Comparison of ENCODE assay signal across 25 mouse cellular contexts in genomic region chr19:27120876-27121275, GRCm38 (mm10).
DNase-seq lines count a peak whose midpoint lies in the region; ATAC-seq lines count a peak whose summit lies in the region.
"Had no signal": no experiment of that assay in that cellular context is flagged by ENCODE, and none has a peak within 500 bp of the region (broad histone marks: within the 10 kb centered on the region; RNA-seq: fewer than 3 reads in every experiment).

No protein-coding gene starts in this region.

- no peak overlapping the region for H3K4me2 ChIP-seq in embryonic facial prominence, embryonic 14.5 days (ENCODE audit: low read depth, low read length)
- H3K4me2 ChIP-seq in midbrain, embryonic 16.5 days (ENCODE audit: low read length): no peak overlapping the region
- no peak overlapping the region for H3K4me2 ChIP-seq in midbrain, embryonic 11.5 days
- H3K4me2 ChIP-seq: embryonic facial prominence, embryonic 15.5 days; forebrain, embryonic 12.5 days; heart, embryonic 11.5 days; heart, embryonic 15.5 days; hindbrain, embryonic 14.5 days had no signal

- no peak overlapping the region for H3K9ac ChIP-seq in embryonic facial prominence, embryonic 14.5 days (ENCODE audit: low read depth, low read length)
- H3K9ac ChIP-seq in midbrain, embryonic 16.5 days (ENCODE audit: low read depth, low read length): no peak overlapping the region
- H3K9ac ChIP-seq in midbrain, embryonic 11.5 days (ENCODE audit: low read length): no peak overlapping the region
- H3K9ac ChIP-seq: embryonic facial prominence, embryonic 15.5 days; forebrain, embryonic 12.5 days; heart, embryonic 15.5 days; hindbrain, embryonic 14.5 days had no signal

- no peaks in the 10 kb centered on the region for H3K27me3 ChIP-seq in embryonic facial prominence, embryonic 14.5 days (replicated peaks; ENCODE audit: control insufficient read depth, insufficient read depth, low read length)
- no peaks in the 10 kb centered on the region for H3K27me3 ChIP-seq in embryonic facial prominence, embryonic 10.5 days (replicated peaks; ENCODE audit: low read depth, poor library complexity, severe bottlenecking)
- no peaks in the 10 kb centered on the region for H3K27me3 ChIP-seq in midbrain, embryonic 16.5 days (ENCODE audit: control insufficient read depth, insufficient read depth, low read depth, low read length)
- H3K27me3 ChIP-seq in midbrain, embryonic 11.5 days (ENCODE audit: control insufficient read depth, insufficient read depth, low read length): no peaks in the 10 kb centered on the region
- H3K27me3 ChIP-seq in forebrain, embryonic 10.5 days (ENCODE audit: poor library complexity, severe bottlenecking): no peaks in the 10 kb centered on the region
- H3K27me3 ChIP-seq: embryonic facial prominence, embryonic 15.5 days; forebrain, embryonic 12.5 days; heart, embryonic 15.5 days had no signal

- H3K4me1 ChIP-seq in embryonic facial prominence, embryonic 14.5 days (ENCODE audit: control insufficient read depth, insufficient read depth, low read length): peaks cover 8% of the 10 kb centered on the region
- 0 out of 2 replicates have a peak, but pooled peaks cover under 1% of the 10 kb centered on the region for H3K4me1 ChIP-seq in embryonic facial prominence, embryonic 10.5 days
- H3K4me1 ChIP-seq in midbrain, embryonic 16.5 days (ENCODE audit: control insufficient read depth, insufficient read depth, low read length): peaks cover 4% of the 10 kb centered on the region; the same call in 1 of the 2 replicates
- H3K4me1 ChIP-seq in midbrain, embryonic 11.5 days (ENCODE audit: control insufficient read depth, insufficient read depth, low read length): no peaks in the 10 kb centered on the region
- peaks cover 7% of the 10 kb centered on the region; the same call in 1 of the 2 replicates for H3K4me1 ChIP-seq in forebrain, embryonic 10.5 days
- H3K4me1 ChIP-seq: forebrain, embryonic 12.5 days; hindbrain, embryonic 10.5 days had no signal

- H3K27ac ChIP-seq in embryonic facial prominence, embryonic 14.5 days (replicated peaks; ENCODE audit: low read depth, low read length): no peak overlapping the region
- no peak overlapping the region for H3K27ac ChIP-seq in embryonic facial prominence, embryonic 10.5 days (replicated peaks)
- no peak overlapping the region for H3K27ac ChIP-seq in midbrain, embryonic 16.5 days (ENCODE audit: low read length)
- H3K27ac ChIP-seq in midbrain, embryonic 11.5 days (ENCODE audit: low read depth, low read length): no peak overlapping the region
- no peak overlapping the region for H3K27ac ChIP-seq in forebrain, embryonic 10.5 days
- H3K27ac ChIP-seq: embryonic facial prominence, embryonic 15.5 days; forebrain, embryonic 12.5 days; heart, adult 2 months; heart, embryonic 15.5 days; hindbrain, embryonic 10.5 days; hindbrain, embryonic 14.5 days had no signal

- 0 out of 2 replicates have a peak, but pooled peaks have one; percentile 33 for ATAC-seq in embryonic facial prominence, embryonic 14.5 days (ENCODE audit: low read depth)
- ATAC-seq in midbrain, embryonic 16.5 days: peak; percentile 34; the same call in 1 of the 2 replicates
- no peak for ATAC-seq in midbrain, embryonic 11.5 days (ENCODE audit: low FRiP score)
- ATAC-seq: CD4-positive, CD25-positive, alpha-beta regulatory T cell, adult 4 months; forebrain, embryonic 16.5 days had no signal

- 60% methylated on average over 5 of the region's 5 CpGs for WGBS in embryonic facial prominence, embryonic 14.5 days
- WGBS in embryonic facial prominence, embryonic 10.5 days: 71% methylated on average over 5 of the region's 5 CpGs
- 49% methylated on average over 5 of the region's 5 CpGs for WGBS in midbrain, embryonic 16.5 days
- WGBS in midbrain, embryonic 11.5 days: 75% methylated on average over 5 of the region's 5 CpGs
- 77% methylated on average over 5 of the region's 5 CpGs for WGBS in forebrain, embryonic 10.5 days

- H3K4me3 ChIP-seq in embryonic facial prominence, embryonic 14.5 days (ENCODE audit: low read depth, low read length): no peak overlapping the region
- H3K4me3 ChIP-seq in embryonic facial prominence, embryonic 10.5 days: no peak overlapping the region
- H3K4me3 ChIP-seq in midbrain, embryonic 16.5 days (ENCODE audit: low read depth, low read length): no peak overlapping the region
- no peak overlapping the region for H3K4me3 ChIP-seq in midbrain, embryonic 11.5 days (ENCODE audit: low read depth, low read length)
- H3K4me3 ChIP-seq in forebrain, embryonic 10.5 days: no peak overlapping the region
- H3K4me3 ChIP-seq: embryonic facial prominence, embryonic 15.5 days; forebrain, embryonic 12.5 days; heart, adult 2 months; heart, embryonic 15.5 days; hindbrain, embryonic 10.5 days had no signal

- no peaks in the 10 kb centered on the region for H3K9me3 ChIP-seq in embryonic facial prominence, embryonic 14.5 days (ENCODE audit: control insufficient read depth, low read length)
- H3K9me3 ChIP-seq in embryonic facial prominence, embryonic 10.5 days: no peaks in the 10 kb centered on the region
- H3K9me3 ChIP-seq in midbrain, embryonic 16.5 days (replicated peaks; ENCODE audit: control insufficient read depth, low read length, poor library complexity, severe bottlenecking): no peaks in the 10 kb centered on the region
- H3K9me3 ChIP-seq in midbrain, embryonic 11.5 days (ENCODE audit: control insufficient read depth, low read length): no peaks in the 10 kb centered on the region
- no peaks in the 10 kb centered on the region for H3K9me3 ChIP-seq in forebrain, embryonic 10.5 days
- H3K9me3 ChIP-seq: embryonic facial prominence, embryonic 15.5 days; forebrain, embryonic 12.5 days; heart, embryonic 15.5 days; hindbrain, embryonic 10.5 days had no signal

- peak; percentile 25 for DNase-seq in embryonic facial prominence, embryonic 14.5 days (ENCODE audit: low spot score)
- DNase-seq in embryonic facial prominence, embryonic 10.5 days (ENCODE audit: low spot score): no peak
- DNase-seq in midbrain, embryonic 11.5 days (ENCODE audit: low spot score, missing footprints): no peak
- DNase-seq in thymus, postnatal 0 days (ENCODE audit: low spot score): peak; percentile 59
- DNase-seq in thymus, postnatal 36 days: peak; percentile 72 to 79
- DNase-seq in spleen, postnatal 10 days (ENCODE audit: low spot score in 2 of 2): no peak
- no peak for DNase-seq in forebrain, embryonic 10.5 days (ENCODE audit: extremely low spot score, low spot score)
- DNase-seq: adrenal gland, postnatal 14 days; B cell, adult 2 months; cerebellum, adult 11 months; cerebellum, adult 9-11 months; cerebellum, postnatal 36 days; gastrocnemius, postnatal 10 days; heart, adult 2 months; heart, postnatal 14 days had no signal

- no peaks in the 10 kb centered on the region for H3K36me3 ChIP-seq in embryonic facial prominence, embryonic 14.5 days (ENCODE audit: control insufficient read depth, insufficient read depth, low read length)
- H3K36me3 ChIP-seq in embryonic facial prominence, embryonic 10.5 days (replicated peaks): no peaks in the 10 kb centered on the region
- H3K36me3 ChIP-seq in midbrain, embryonic 16.5 days (ENCODE audit: control insufficient read depth, insufficient read depth, low read length): no peaks in the 10 kb centered on the region
- H3K36me3 ChIP-seq in midbrain, embryonic 11.5 days (ENCODE audit: control insufficient read depth, insufficient read depth, low read length): no peaks in the 10 kb centered on the region
- no peaks in the 10 kb centered on the region for H3K36me3 ChIP-seq in forebrain, embryonic 10.5 days (replicated peaks)
- H3K36me3 ChIP-seq: embryonic facial prominence, embryonic 15.5 days; forebrain, embryonic 12.5 days; G1E; heart, embryonic 15.5 days; hindbrain, embryonic 10.5 days had no signal

Comparison
In these comparisons a context has a peak if more than half of its experiments do, and no peak if none do; other contexts are left out.
1. DNase-seq: peak in embryonic facial prominence, embryonic 14.5 days (single experiment), thymus, postnatal 0 days (single experiment) and thymus, postnatal 36 days (2 of 2); none in embryonic facial prominence, embryonic 10.5 days (single experiment), midbrain, embryonic 11.5 days (single experiment), spleen, postnatal 10 days (0 of 2) and forebrain, embryonic 10.5 days (single experiment).